Mouse (Mus musculus): ENCODE results near the gene Cchcr1. TPM values are rescaled to one million over a fixed set of nuclear protein-coding genes. Genes with fewer than 3 reads are reported as not detected.

Cchcr1 gene
- total RNA-seq, 2 experiments from 2014 or later, result 1.4 to 2.8 TPM

- DNase-seq, result no peak
- intact Hi-C loops (cut with DNase I), result no loop called here
Measured at GRCm38 (mm10) chr17:35512916-35513626, 3.8 kb upstream of the Cchcr1 start.

- intact Hi-C loops (cut with DNase I), result no loop called here
- peak; percentile 58 to 64 for DNase-seq
Measured at GRCm38 (mm10) chr17:35513886-35514285, 3.0 kb upstream of the Cchcr1 start.

GRCm38 (mm10) chr17:35514756-35515155, 2.1 kb upstream of the Cchcr1 start:
- DNase-seq, result no peak
- intact Hi-C loops (cut with DNase I), result no loop called here

- DNase-seq, result no peak
- intact Hi-C loops (cut with DNase I), result no loop called here
Measured at GRCm38 (mm10) chr17:35515911-35516640, 824 bp upstream of the Cchcr1 start.

- DNase-seq, result no peak
- intact Hi-C loops (cut with DNase I), result no loop called here
Measured at GRCm38 (mm10) chr17:35517526-35517925, 626 bp downstream of the Cchcr1 start.

- no peak for DNase-seq
Measured at GRCm38 (mm10) chr17:35524354-35524753, 7.5 kb downstream of the Cchcr1 start.

GRCm38 (mm10) chr17:35526644-35527043, 9.7 kb downstream of the Cchcr1 start:
- intact Hi-C loops (cut with DNase I), result loop anchor here (10.0 kb wide), 1 partner anchor 682 kb away; no protein-coding TSS in a partner anchor

More at GRCm38 (mm10) chr17:35524354-35524753, 7.5 kb downstream of the Cchcr1 start:
- intact Hi-C loops (cut with DNase I), result loop anchor here (10.0 kb wide), 1 partner anchor 680 kb away; no protein-coding TSS in a partner anchor

GRCm38 (mm10) chr17:35532360-35532759, 15.5 kb downstream of the Cchcr1 start:
- DNase-seq, result no peak

More at GRCm38 (mm10) chr17:35526644-35527043, 9.7 kb downstream of the Cchcr1 start:
- DNase-seq, result no peak

GRCm38 (mm10) chr17:35532901-35533300, 16.0 kb downstream of the Cchcr1 start, which contains the start of gene Psors1c2:
Gene Psors1c2, plus strand, starts transcription at chr17:35533201.
- intact Hi-C loops (cut with DNase I), result no loop called here
- DNase-seq, result no peak

More at GRCm38 (mm10) chr17:35532360-35532759, 15.5 kb downstream of the Cchcr1 start:
- intact Hi-C loops (cut with DNase I), result no loop called here

- peak; percentile 53 to 62 for DNase-seq
- intact Hi-C loops (cut with DNase I), result no loop called here
Measured at GRCm38 (mm10) chr17:35534343-35534742, 17.4 kb downstream of the Cchcr1 start.

GRCm38 (mm10) chr17:35537421-35537820, 20.5 kb downstream of the Cchcr1 start:
- no peak for DNase-seq
- intact Hi-C loops (cut with DNase I), result no loop called here

- intact Hi-C loops (cut with DNase I), result no loop called here
- no peak for DNase-seq
Measured at GRCm38 (mm10) chr17:35538476-35538875, 21.6 kb downstream of the Cchcr1 start.

GRCm38 (mm10) chr17:35539540-35539939, 22.6 kb downstream of the Cchcr1 start:
- intact Hi-C loops (cut with DNase I), result no loop called here

GRCm38 (mm10) chr17:35542761-35543411, 26.0 kb downstream of the Cchcr1 start:
- intact Hi-C loops (cut with DNase I), result no loop called here

More at GRCm38 (mm10) chr17:35539540-35539939, 22.6 kb downstream of the Cchcr1 start:
- no peak for DNase-seq

GRCm38 (mm10) chr17:35543412-35543861, 26.5 kb downstream of the Cchcr1 start:
- intact Hi-C loops (cut with DNase I), result no loop called here
- DNase-seq, result no peak

More at GRCm38 (mm10) chr17:35542761-35543411, 26.0 kb downstream of the Cchcr1 start:
- DNase-seq, result no peak

- no peak for DNase-seq
- intact Hi-C loops (cut with DNase I), result no loop called here
Measured at GRCm38 (mm10) chr17:35544001-35544400, 27.1 kb downstream of the Cchcr1 start.

GRCm38 (mm10) chr17:35544680-35545079, 27.8 kb downstream of the Cchcr1 start:
- intact Hi-C loops (cut with DNase I), result no loop called here
- DNase-seq, result peak in 1 of 2 experiments; percentile 46

GRCm38 (mm10) chr17:35547465-35547864, 30.6 kb downstream of the Cchcr1 start:
- DNase-seq, result no peak
- intact Hi-C loops (cut with DNase I), result no loop called here

- intact Hi-C loops (cut with DNase I), result no loop called here
- no peak for DNase-seq
Measured at GRCm38 (mm10) chr17:35548636-35549035, 31.7 kb downstream of the Cchcr1 start.

- intact Hi-C loops (cut with DNase I), result no loop called here
- DNase-seq, result peak; percentile 63 to 66
Measured at GRCm38 (mm10) chr17:35549437-35550142, 32.7 kb downstream of the Cchcr1 start.
